Mouse (Mus musculus): ENCODE measurements around the gene Tcf7l2.

DNA sequence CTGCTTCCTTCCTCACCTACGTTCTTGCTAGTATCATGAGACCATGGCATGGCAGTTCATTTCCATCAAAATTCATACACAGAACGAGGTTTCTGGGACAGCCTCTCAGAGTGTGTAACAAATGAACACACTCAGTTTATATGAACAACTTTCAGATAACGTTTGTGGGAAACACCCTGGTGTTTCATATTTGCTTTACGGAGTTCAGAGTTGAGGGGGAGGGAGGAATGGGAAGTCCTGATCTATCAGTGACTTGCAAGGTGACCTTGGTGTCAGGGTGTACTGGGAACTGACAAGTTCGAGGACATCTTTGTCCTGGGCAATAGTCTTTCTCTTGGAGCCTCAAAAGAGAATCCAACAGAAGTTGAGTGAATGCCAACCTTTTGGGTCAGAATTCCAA is 197.5 kb downstream of the Tcf7l2 start:
- TF ChIP-seq POLR2A (IDR thresholded peaks at IDR 0.05; ENCODE audit: borderline replicate concordance, low read depth, low read length) (no peak), CTCF (IDR thresholded peaks at IDR 0.05; ENCODE audit: low read depth, low read length) (no peak)
